Mouse (Mus musculus) thymus, adult 18-20 months (tissue): ENCODE results near the gene Mmp15.
A peak's percentile ranks its signal among the peaks of the same experiment; 100 is the strongest.

Experiments used
- DNase-seq, 2 experiments: peaks; one replicate each; pipeline ENCODE4 v3.0.0; 2022; ENCODE audit warnings: mixed read lengths in 2 of 2

Mmp15 gene

DNA sequence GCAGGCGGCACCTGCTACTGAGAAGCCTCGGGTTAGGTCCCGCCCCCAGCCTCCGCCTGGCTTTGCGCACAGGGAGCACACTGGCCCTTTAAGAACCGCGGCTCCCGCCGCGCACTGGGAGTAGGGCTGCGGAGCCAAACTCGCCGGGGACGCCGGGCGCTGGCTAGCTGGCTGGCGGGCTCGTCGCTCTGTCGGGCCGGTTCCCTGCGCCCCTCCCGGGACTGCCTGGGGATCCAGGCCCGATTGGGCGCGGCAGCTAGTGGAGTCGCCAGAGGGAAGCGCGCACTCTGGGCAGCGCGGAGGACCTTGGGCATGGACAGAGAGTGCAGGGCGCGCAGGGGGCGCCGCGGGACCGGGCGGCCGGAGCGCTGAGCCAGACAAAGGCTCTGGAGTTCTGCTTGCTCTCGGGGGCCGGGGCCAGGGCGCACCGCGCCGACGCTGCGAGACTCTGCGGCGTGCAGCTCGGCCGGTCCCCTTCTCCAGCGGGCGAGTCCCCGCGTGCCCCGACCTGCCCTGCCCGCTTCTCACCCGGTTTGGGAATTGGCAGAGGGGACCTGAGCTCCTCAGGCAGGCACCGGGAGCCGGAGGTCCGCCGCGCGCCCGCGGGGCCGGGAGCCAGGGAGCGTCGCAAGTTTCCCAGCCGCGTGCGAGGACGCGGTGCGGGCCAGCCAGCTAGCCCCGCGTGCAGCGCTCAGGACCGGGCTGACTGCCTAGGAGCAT lies at the start of gene Mmp15:
Mmp15 (plus strand) TSS at position 118 of the 720 bp plus-strand sequence.
- DNase-seq = no peak

GRCm38 (mm10) chr8:95302410-95302809 lies 49.7 kb upstream of the Mmp15 start:
- no peak for DNase-seq

GRCm38 (mm10) chr8:95305526-95305925 lies 46.5 kb upstream of the Mmp15 start:
- DNase-seq = no peak

DNA sequence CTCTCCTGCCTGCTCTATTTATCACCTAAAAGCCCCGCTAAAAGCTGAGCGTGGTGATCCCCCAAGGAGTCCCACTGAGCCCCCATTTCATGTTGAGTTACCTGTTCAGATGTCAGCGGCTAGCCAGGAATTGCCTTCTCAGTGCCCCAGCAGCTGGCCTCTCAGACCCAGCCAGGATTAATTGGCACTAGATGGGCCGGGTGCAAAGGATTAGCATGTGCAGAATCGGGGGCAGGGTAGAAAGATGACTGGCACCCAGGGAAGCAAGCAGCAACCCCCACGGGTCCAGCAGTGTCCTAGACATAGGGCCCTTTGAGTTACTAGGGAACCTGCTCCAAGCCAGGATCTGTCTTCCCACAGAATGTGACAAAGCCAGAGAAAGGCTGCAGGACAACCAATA lies 45.6 kb upstream of the Mmp15 start, which contains the start of gene Cngb1:
Cngb1 (minus strand) TSS at position 155 of the 400 bp plus-strand sequence.
- DNase-seq = no peak

GRCm38 (mm10) chr8:95310342-95310970 lies 41.6 kb upstream of the Mmp15 start, which contains the start of gene Tepp:
Tepp (plus strand) TSS chr8:95310566.
- DNase-seq = no peak

GRCm38 (mm10) chr8:95312836-95313235 lies 39.2 kb upstream of the Mmp15 start:
- no peak for DNase-seq

DNA sequence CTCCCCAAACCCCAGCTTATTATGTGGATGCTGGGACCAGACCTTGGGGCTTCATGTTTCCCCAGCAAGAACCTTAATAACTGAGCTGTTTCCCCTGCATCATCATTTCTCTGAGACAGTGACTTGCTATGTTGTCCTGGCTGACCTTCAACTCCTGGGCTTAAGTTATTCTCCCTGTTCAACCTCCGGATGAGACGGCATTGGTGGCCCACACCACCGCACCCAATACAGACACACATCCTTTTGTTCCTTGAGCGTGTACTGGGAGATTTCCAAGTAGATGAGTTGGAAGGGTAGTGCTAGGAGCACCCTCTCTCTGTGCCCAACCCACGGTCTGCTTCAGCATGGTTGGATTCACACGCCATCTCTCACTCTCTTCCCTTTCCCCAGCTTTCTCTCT lies 38.2 kb upstream of the Mmp15 start:
- no peak for DNase-seq

DNA sequence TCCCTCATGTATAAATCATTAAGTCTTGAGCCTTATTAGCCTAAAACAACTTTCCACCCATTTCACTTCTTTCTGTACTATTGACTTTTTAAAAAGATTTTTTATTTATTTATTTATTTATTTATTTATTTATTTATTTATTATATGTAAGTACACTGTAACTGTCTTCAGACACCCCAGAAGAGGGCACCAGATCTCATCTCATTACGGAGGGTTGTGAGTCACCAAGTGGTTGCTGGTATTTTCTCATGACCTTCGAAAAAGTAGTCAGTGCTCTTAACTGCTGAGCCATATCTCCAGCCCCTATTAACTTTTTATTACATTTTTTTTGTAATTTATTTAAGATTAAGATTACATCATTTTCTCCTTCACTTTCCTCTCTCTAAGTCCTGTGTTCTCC lies 37.4 kb upstream of the Mmp15 start:
- DNase-seq = no peak

GRCm38 (mm10) chr8:95315350-95315749 lies 36.7 kb upstream of the Mmp15 start:
- no peak for DNase-seq

DNA sequence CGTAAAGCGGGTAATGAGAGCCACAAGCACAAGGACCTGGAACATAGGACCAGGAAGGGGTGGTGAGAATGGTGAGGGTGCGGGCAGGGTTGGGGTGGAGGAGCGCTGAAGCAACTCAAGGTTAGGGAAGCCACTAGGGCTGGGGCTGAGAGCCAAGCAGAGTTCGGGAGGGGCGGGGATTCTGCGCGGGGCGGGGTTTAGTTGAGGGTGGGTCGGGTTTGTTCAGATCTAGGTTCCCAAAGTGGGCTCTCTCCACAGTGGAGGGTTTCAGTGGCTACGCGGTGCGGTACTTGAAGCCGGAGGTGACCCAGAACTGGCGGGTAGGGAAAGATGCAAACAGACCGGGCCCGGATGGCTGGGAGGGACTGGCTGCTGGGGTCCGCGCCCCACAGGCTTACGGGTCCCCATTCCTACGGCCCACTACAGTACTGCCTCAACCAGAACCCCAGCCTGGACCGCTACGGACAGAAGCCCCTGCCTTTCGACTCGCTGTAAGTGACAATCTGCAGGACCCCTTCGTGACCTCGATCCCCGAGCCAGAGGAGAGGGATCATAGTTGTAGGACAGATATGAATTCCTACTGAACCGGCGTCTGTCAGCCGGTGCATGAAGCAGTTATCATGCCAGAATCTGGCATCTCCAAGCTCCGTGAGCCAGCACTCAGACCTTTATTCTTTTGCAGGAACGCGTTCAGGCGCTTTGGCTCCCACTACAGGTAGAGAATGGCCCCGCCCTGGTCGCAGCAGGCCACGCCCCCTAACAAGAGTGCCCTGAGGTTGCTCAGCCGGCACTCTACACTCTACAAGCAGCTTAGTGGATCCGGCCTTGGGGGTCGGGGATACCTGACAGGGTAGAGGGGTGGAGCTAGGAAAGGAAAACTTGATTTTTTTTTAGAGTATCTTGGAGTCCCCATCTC lies 31.6 kb upstream of the Mmp15 start:
- DNase-seq = peak; percentile 68 to 69

GRCm38 (mm10) chr8:95323201-95323600 lies 28.9 kb upstream of the Mmp15 start:
- DNase-seq = no peak

DNA sequence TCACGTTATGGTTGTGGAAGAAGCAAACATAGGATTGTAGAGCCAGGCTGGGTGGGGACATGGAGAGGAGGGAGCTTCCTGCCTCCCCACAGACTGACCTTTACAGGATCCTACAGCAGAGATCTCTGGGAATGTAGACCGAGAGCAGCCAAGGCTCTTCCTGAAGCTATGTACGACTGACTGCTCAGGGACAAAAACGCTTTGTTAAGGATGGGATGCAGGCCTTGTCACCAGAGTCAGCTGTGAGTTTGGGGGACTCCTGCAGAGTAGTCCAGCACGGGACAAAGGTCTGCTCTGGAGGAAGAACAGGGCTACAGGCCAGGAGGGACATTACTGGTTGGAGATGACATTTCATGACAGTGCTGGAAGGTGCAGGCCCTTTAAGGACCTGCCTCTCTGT lies 27.4 kb upstream of the Mmp15 start:
- DNase-seq = no peak

GRCm38 (mm10) chr8:95326822-95327221 lies 25.2 kb upstream of the Mmp15 start:
- DNase-seq = no peak

- no peak for DNase-seq
Measured at GRCm38 (mm10) chr8:95327866-95328465, 24.1 kb upstream of the Mmp15 start.

DNA sequence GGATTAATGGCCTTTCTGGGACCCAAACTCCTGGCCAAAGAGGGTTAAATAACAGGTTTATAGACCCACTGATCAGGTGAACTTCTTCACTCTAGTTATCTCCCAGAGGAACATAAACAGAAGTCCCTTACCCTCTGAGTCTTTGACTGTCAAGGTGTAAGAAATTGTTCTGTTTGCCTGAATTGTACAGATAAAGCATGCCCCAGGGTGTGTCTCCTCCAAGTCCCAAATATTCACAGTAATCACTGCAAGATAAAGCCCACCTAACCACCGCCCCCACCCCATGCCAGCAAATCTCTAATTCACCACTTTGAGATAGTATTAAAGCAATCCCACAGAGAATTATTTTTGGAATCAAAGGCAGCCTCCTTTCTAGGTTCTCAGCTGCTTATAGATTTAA lies 21.7 kb upstream of the Mmp15 start:
- no peak for DNase-seq

- DNase-seq = no peak
Measured at GRCm38 (mm10) chr8:95331156-95331719, 20.8 kb upstream of the Mmp15 start.

DNA sequence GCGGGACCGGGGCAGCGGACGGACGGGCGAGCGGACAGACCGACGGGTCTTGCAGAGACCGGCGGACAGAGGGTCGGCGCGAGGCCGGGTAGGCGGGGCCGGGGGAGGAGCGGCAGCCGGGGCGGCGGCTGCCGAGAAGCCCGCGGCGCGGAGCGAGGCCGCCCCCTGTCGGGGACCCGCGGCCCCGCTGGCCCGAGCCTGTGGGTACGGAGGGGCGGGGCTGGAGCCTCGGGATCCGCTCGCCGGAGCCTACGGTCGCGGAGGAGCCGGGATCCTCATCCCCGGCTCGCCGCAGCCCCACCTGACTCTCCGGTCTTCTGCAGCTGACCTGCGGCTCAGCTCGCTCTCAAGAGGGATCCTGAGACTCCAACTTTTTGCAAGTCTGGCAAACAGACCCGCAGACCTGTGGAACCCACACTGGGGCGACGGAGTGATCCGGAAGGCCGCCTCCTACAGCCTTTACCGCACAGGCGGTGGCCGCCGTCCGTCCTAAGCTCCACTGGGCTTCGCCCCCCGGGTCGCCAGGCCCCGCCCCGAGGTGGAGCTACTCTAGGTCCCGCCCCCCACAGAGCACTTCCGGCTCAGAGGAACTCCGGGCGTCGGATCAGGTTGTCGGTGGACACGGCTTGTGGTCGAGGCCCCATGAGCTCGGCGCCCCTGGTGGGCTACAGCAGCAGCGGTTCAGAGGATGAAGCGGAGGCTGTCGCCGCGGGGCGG lies 20.2 kb upstream of the Mmp15 start, which contains the start of the genes Zfp319 and Usb1:
Zfp319 (minus strand) TSS at position 231 of the 717 bp plus-strand sequence.
Usb1 (plus strand) TSS at position 565 of the 717 bp plus-strand sequence.
- DNase-seq = peak; percentile 88 to 91

DNA sequence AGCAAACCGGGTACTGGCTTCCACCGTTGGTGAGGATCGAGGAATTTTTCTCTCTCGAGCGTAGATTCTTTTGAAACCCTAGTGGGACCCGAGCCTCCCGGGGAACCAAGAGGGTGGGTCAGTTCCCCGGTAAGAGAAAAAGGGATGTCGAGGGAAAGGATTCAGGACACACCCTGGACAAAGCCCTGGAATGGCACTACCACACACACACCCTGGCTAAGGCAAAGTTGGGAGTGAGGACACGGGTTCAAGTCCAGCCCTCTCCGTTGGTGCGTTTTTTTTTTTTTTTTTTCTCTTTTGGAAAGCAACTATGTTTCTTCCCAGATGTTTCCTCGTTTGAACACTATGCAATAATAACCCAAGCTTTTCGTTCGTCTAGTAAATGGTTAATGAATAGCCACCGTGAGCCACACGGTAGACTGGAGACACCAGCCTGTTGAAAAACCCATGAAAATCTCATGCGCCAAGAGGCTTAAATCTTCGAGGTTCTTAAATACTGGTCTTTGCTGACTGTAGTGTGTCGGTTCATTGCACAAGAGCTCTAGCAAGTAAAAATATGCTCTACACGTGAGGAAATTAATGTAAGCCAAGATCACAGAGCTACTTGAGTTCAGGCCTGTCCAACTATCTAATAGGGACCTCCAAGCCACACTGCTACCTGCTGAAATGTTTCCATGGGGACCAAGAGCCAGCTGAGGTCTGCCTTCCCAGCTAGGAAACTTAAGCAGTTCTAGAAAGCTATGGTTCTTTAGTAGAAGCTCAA lies 19.4 kb upstream of the Mmp15 start:
- DNase-seq = no peak

- no peak for DNase-seq
Measured at GRCm38 (mm10) chr8:95335706-95336105, 16.4 kb upstream of the Mmp15 start.

GRCm38 (mm10) chr8:95336363-95336762 lies 15.7 kb upstream of the Mmp15 start:
- DNase-seq = no peak

GRCm38 (mm10) chr8:95341721-95342120 lies 10.3 kb upstream of the Mmp15 start:
- DNase-seq = no peak
